Mouse (Mus musculus) layer of hippocampus, adult 9-11 months (tissue): ENCODE measurements around the gene Crat.
"Not testable (repeated sequence)": the region's sequence is repeated elsewhere in the genome, so short reads cannot be mapped to it uniquely, and the experiment has no call there.

Experiments used
- DNase-seq: peaks from one replicate; pipeline ENCODE4 v3.0.0; 2022

Gene Crat

GRCm38 (mm10) chr2:30439631-30440030 lies 24.0 kb upstream of the Crat start:
- DNase-seq = no peak

DNA sequence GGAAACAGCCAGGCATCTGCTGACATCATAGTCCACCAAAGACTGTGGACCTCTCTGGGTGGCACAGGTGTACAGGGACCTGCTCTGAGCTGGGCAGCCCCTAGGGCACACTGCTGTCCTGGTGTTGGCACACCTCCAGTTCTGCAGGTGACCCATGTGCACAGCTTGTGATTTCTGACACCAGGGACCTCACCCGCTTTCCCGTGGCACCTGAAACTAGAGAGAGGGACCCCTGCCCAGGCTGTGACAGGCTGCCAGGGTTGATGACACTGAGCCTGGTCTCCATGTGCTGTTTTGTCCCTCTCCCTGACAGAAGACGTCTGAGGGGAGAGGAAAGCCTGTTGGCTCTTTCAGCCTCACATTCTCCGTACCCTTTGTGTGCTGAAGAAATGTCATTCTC lies 22.2 kb upstream of the Crat start:
- no peak for DNase-seq

GRCm38 (mm10) chr2:30436809-30437208 lies 21.2 kb upstream of the Crat start:
- no peak for DNase-seq

DNA sequence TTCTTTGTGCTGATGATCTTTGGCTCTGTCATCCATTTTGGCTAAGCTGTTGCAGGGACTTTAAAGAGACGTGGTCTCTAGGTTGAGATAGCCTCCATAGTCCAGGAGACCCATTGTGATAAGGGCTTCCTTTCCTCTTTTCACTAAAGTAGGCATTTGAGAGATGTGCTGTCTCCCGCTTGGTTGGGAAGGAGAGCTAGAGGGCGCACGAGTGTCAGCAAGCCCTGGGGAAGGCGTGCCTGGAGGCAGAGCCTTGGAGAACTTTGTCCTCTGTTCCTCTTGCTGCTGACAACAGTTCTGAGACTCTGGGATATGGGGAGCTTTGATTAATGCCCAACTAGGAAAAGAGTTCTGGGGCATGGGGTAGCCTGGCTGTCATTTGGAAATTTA lies 20.5 kb upstream of the Crat start:
- no peak for DNase-seq

- peak; percentile 65 for DNase-seq
These were observed 19.9 kb upstream of the Crat start for GRCm38 (mm10) chr2:30435326-30436155.

DNA sequence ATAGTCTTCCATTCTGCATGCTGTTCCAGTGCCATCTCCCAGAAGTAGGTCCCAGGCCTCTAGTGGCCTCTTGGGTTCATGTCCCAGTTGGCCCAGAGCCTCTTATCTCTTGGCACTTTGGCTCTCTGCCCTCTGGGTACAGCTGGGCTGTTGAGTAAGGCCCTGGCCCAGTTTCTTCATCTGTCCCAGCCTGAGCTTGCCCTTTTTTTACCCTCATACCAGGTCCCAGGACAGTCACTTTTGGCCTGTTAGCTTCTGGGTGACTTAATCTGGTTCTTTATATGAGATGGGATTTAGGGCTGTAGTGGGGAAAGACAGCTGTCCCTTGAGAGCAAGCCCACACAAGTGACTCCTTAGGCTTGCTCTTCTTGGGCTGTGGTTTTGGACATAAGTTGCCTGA lies 13.5 kb upstream of the Crat start:
- no peak for DNase-seq

DNA sequence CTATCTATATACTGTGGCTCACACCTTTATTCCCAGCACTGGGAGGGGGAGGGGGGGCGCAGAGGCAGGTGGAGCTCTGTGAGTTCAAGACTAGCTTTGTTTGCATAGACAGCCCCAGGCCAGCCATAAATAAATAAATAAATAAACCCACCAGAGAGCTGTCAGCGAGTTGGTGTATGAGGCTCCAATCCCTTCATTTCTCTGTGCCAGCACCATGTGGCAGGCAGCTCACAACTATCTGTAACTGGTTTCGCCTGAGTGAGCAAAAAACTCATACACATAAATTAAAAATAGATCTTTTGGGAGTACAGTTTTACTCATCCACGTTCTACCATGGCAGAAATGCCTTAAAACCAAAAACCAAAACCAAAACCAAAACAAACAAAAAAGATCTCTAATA lies 5.8 kb upstream of the Crat start:
- no peak for DNase-seq

DNA sequence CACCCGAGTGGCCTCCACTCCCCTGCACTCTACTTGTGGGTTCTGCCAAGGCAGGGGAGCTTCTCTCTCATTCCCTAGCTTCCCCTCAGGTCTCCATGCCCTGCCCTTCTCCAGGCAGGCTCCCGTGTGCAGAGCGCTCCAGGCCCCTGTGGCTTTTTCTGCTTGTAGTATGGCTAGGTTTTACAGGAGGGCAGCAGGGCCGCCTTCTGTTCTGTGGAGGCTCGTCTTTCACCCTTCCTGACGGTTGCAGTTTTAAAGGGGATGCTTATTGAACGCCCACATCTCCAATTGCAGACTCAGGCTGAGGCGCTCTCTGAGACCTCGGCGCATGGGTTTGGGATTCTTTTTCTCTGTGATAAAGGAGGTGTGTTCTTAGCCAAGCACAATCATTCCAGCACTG lies 3.5 kb upstream of the Crat start:
- DNase-seq = no peak

- DNase-seq = no peak
These were observed 2.6 kb upstream of the Crat start for GRCm38 (mm10) chr2:30418259-30418658.

DNA sequence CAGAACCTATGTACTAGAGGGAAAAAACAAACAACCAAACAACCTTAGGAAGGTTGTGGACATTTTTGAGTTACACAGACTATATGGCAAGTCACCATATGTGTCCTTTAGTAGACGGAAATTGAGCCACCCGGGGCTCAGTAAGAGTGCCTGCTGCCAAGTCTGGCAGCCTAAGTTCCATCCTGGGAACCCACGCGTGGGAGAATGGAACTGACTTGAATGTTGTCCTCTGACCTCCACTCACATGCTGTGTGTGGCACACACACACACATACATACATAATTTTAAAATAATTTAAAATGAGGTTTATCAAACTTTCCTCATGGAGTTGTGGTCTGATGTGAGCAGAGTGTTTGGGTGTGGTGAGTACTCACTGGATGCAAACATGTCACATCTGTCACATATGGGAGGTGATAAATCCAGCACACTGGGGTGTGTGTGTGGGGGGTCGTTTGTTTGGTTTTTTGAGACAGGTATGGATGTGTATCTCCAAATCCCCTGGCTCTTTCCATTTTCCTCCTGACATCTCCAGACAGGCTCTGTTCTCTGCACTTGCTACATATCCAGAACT lies 2.1 kb upstream of the Crat start:
- DNase-seq = no peak

- not testable (repeated sequence) for DNase-seq
These were observed 1.5 kb upstream of the Crat start for GRCm38 (mm10) chr2:30417154-30417553.

- no peak for DNase-seq
These were observed 994 bp upstream of the Crat start for GRCm38 (mm10) chr2:30416649-30416965.

DNA sequence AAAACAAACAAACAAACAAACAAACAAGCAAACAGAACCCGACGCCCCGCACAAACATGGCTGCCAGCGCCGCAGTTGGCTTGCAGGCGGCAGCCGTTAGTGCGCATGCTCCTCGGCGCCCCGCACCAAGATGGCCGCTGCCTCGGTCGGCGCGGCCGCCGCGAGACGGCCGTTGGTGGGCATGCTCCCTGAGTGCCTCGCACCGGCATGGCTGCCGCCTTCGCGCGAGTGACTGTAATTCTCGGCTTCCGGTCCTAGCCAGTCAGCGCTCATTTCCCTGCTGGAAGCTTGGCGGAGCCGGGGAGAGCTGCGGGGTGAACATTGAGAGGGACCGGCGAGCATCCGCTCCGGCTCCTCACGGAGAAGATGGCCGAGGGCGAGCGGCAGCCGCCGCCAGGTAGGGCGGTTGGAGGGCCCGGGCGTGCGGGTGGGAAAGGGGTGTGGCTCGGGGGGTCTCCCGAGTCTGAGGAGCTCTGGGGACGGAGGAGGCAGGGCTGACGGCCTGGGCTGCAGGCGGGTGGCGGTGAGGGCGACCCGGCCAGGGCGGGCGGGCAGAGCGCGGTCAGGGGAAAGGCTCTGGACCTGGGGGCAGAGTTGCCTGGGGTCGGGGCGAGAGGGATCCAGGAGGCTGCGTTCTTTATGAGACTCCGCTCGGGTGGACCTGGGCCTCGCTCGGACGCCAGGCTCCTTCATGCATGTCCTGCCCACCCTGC lies 479 bp upstream of the Crat start, which contains the start of gene Ptpa:
Gene Ptpa (plus strand): TSS at position 104 of the 713 bp plus-strand sequence.
- DNase-seq = peak; percentile 93

- no peak for DNase-seq
These were observed 932 bp downstream of the Crat start for GRCm38 (mm10) chr2:30414681-30415080.

DNA sequence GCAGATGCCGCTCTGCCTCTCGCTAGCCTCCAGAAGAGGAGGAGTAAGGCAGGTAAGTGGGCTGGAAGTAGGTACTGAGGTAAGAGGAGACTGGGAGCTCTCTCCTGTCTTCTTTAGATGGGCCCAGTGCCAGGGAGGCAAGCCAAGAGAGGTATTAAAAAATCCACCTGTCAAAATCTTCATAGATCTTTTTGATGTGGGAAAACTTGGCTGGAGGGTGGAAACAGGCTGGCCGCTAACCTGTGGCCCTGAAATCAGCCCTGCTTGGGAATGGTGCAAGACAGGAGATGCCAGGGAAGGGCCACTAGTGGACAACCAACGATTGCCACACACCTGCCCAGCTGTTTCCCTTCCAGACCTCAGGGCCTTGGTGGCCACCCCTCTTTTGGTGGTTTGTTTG lies 1.5 kb downstream of the Crat start:
- DNase-seq = no peak

DNA sequence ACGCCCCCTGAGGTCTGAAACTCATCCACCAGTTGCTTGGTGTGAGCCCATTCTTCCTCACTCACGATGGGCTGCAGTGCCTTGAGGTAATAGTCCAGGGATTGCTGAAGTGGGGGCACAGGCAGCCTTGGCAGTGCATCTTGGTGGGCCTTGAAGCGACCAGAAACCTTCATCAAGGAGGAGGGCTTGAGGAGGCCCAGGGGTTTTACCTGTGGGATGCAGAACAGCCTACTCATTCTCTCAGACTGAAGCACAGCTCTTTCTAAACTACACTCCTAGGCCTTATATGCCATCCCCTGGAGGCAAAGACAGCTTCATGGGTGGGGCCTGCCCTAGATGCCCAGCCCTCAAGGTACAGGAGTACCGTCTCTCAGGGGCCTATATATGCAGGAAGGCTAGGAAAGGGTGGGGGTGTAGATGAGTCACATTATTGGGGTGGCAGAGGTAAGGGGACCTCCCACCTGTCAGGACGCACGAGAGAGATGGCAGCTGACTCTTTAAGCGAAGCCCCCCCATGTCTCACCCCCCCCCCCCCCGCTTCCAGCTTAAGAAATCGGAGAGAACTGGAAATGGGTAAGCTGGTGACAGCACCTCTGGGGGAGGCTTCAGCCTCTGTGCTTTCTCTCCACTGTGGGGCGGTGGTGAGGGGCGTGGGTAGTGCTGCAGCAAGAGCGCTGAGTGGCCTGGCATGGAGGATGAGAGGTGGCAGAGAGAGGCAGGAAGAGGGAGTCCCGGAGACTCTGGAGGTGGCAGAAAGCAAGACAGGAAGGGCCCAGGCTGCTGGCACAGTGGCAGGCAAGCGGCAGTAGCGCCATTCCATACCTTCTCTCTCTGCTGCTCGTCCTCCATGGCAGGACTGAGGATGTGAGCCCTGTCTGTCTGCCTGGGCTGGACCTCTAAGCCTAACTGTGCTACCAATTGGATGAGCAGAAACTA lies 2.3 kb downstream of the Crat start:
- DNase-seq = peak; percentile 66

- no peak for DNase-seq
These were observed 6.0 kb downstream of the Crat start for GRCm38 (mm10) chr2:30409454-30410176.

- DNase-seq = no peak
These were observed 7.0 kb downstream of the Crat start for GRCm38 (mm10) chr2:30408452-30409100.

DNA sequence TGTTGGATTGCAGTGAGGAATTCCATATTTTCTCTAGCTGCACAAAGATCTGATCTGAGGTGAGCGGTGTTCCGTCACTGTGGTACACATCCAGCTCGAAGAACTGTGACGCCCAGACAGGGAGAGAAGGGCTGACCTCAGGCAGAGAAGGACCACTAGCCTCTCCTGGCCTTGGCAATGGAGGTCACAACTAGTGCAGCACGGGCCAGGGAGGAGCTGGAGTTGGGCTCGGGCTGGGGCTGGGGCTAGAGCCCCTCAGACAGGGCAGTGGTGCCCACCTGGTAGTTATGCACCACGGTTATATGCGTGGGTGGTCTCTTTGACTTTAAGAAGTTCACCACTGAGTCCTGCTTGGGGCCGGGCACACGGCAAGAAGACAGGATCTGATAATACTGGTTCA lies 7.8 kb downstream of the Crat start:
- DNase-seq = no peak

- no peak for DNase-seq
These were observed 8.4 kb downstream of the Crat start for GRCm38 (mm10) chr2:30407221-30407620.

DNA sequence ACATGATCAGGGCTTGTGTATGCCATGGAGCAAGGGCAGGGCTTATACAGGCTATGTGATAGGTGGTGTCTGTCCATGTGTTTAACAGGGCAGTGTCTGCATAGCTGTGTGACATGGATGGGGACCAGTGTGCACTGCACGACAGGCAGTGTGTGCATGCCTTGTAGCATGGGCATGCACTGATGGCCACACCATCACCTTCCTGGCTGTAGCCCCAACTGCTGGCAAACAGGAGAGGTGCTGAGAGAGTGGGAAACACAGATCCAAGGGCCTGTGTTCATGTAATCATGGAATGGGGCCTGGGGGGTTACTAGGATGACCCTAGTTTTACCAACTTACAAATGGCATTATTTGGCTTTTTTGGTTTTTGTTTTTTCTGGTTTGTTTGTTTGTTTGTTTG lies 11.7 kb downstream of the Crat start:
- no peak for DNase-seq

GRCm38 (mm10) chr2:30402843-30403242 lies 12.8 kb downstream of the Crat start:
- DNase-seq = no peak
